Mouse (Mus musculus) hematopoietic stem cell, adult 5-6 weeks (primary cell): ENCODE results near the gene Gm7982. TPM values are rescaled to one million over a fixed set of nuclear protein-coding genes. Genes with fewer than 3 reads are reported as not detected.
"Not testable (repeated sequence)": the region's sequence is repeated elsewhere in the genome, so short reads cannot be mapped to it uniquely, and the experiment has no call there.

Experiments
- ATAC-seq, 2 experiments: fragments of 125-278 bp in 1 of 2; replicated peaks in 1 of 2; 2 replicates each; pipeline ENCODE4 v1.8.0; 2016 to 2017; ENCODE audit warnings: inconsistent platforms in 2 of 2, mild to moderate bottlenecking in 2 of 2, moderate number of reproducible peaks in 2 of 2, low read depth in 1 of 2, moderate TSS enrichment in 1 of 2; ENCODE audit not compliant: low FRiP score in 2 of 2, poor library complexity in 2 of 2, severe bottlenecking in 2 of 2, insufficient read depth in 1 of 2, low TSS enrichment in 1 of 2
- total RNA-seq: library from RNA; stranded (forward); fragments of 172-1452, 232-1000 nt; gene quantifications from 2 replicates; pipeline ENCODE4 v1.2.3, GENCODE M21; 2017

Gene Gm7982
- not detected in 2 replicates for total RNA-seq

DNA sequence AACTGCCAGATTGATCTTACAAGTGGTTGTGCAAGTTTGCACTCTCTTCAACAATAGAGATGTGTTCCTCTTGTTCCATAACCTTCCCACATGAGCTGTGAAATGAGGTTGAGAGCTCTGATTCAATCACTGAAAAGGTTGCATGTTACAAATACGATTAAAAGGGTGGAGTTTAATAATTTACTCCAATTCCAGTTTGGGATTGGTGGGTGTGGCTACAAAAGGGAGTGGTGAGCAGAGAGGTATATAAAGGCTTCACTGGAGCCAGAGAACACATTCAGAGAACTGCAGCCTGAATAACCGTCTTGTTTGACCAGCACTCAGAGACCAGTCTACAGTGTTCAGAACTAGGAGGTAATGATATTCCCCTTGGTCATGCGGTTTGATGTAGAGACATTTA lies at the start of gene Gm7982:
Gene Gm7982, plus strand, starts transcription at position 301 of the 400 bp plus-strand sequence.
- not testable (repeated sequence) for ATAC-seq

DNA sequence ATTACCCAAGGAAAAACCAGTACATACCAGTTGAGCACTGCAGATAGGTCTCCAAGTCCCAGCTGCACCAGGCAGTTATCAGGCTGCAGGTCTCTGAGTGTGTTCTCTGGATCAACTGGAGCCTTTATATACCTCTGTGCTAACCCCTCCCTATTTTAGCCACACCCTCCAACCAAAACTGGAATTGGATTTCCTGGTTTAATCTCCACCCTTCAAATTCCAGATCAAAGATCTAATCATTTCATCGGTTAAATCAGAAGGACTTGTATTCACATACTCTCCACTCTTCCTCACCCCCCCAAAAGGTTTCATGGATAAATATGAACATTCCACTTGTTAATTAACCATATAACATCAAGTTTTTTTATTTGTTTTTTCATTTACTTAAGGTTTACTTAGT lies 5.7 kb upstream of the Gm7982 start, which contains the start of gene Gm7978:
Gene Gm7978, minus strand, starts transcription at position 101 of the 400 bp plus-strand sequence.
- not testable (repeated sequence) for ATAC-seq

DNA sequence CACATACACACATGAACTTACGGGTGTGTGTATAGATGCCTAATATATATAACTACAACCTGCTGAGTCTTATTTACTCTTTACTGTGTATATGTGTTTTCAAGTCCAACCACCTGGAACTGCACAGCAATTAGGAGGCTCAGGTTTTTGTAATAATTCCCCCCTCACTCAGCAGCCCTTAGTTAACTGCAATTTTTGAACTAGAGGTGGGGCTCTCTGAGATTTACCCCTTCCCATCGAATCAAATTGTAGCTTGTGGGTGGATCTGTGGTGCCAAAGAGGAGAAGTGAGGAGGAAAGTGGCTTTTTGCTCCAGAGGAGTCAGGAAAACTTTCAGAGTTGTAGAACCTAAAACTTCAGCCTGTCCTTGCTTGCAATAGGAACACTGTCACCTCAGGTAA lies 33.9 kb downstream of the Gm7982 start, which contains the start of gene E330014E10Rik:
Gene E330014E10Rik, plus strand, starts transcription at position 301 of the 400 bp plus-strand sequence.
- ATAC-seq, result not testable (repeated sequence)

Other genes with a start within 250 kb of the Gm7982 start
- gene Gm3286, start 231.3 kb upstream of the Gm7982 start, total RNA-seq, result not detected in 2 replicates
- gene Gm7971, start 147.1 kb upstream of the Gm7982 start, total RNA-seq, result not detected in 2 replicates
- not detected in 2 replicates for gene Gm7978, start 5.8 kb upstream of the Gm7982 start, total RNA-seq
- not detected in 2 replicates for gene E330014E10Rik, start 34.0 kb downstream of the Gm7982 start, total RNA-seq
- gene Cxcl13, start 214.9 kb downstream of the Gm7982 start, total RNA-seq, result not detected in 2 replicates